Mouse (Mus musculus): ENCODE measurements around the gene Orm2. TPM values are rescaled to one million over a fixed set of nuclear protein-coding genes. Genes with fewer than 3 reads are reported as not detected.

The Orm2 gene
- polyA plus RNA-seq, 1 experiment from 2014 or later = not detected

- H3K9me3 ChIP-seq = no peaks in the 10 kb centered on the region
- peaks cover 14% of the 10 kb centered on the region for H3K4me1 ChIP-seq
- no peaks in the 10 kb centered on the region for H3K27me3 ChIP-seq
- peaks cover 42% of the 10 kb centered on the region for H3K36me3 ChIP-seq
- H3K27ac ChIP-seq (replicated peaks) = no peak overlapping the region
- no peak overlapping the region for H3K9ac ChIP-seq (replicated peaks)
- H3K4me2 ChIP-seq (replicated peaks) = no peak overlapping the region
- no peak for ATAC-seq (replicated peaks)
- 79% methylated on average over 12 of the region's 12 CpGs for WGBS
- H3K4me3 ChIP-seq = no peak overlapping the region
These were observed 21.2 kb downstream of the Orm2 start for GRCm38 (mm10) chr4:63383474-63383873.

DNA sequence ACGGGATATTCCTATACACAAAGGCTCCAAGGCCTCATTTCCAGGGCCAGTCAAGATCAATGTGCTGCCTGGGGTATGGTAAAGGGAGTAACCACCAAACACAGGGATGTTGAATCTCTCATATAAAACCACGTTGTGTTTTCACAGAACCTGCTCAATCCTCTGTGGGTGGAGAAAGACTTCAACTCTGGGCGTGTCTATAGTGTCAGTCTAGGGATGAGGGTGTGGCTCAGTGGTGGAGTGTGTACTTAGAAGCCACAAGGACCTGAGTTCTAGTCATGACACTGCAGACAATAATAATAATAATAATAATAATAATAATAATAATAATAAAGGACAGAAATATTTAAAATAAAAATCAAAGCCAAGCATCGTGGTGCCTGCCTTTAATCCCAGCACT lies 22.0 kb downstream of the Orm2 start:
- Histone ChIP-seq H3K27ac (replicated peaks) (no peak overlapping the region), H3K27me3 (no peaks in the 10 kb centered on the region), H3K36me3 (peaks cover 34% of the 10 kb centered on the region), H3K9ac (replicated peaks) (no peak overlapping the region), H3K9me3 (no peaks in the 10 kb centered on the region), H3K4me3 (no peak overlapping the region), H3K4me1 (peaks cover 22% of the 10 kb centered on the region), H3K4me2 (replicated peaks) (no peak overlapping the region)
- no peak for ATAC-seq (replicated peaks)
- 89% methylated on average over 4 of the region's 4 CpGs for WGBS

DNA sequence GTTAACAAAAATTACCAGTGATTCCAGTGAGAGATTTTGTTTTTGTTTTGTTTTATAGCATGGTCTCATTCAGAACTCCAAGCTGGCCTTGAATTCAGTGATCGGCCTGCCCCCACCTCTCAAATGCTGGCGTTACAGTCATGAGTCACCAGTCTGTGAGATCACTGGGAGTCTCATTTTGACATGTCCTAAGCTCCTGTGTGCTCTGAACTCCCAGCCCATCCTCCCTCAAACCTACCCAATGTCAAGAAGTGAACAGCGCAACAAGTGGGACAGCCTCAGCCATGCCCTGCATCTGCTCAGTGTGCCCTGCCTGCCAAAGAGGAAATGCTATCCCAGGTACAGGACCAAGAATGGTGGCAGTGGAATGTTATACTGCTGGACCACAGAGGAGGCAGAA lies 23.0 kb downstream of the Orm2 start:
- Histone ChIP-seq H3K9ac (replicated peaks) (no peak overlapping the region), H3K4me1 (peaks cover 32% of the 10 kb centered on the region), H3K9me3 (no peaks in the 10 kb centered on the region), H3K27ac (replicated peaks) (no peak overlapping the region), H3K27me3 (no peaks in the 10 kb centered on the region), H3K4me2 (replicated peaks) (no peak overlapping the region), H3K4me3 (no peak overlapping the region), H3K36me3 (peaks cover 24% of the 10 kb centered on the region)
- no peak for ATAC-seq (replicated peaks)
- WGBS = 90% methylated on average over 3 of the region's 3 CpGs

- Histone ChIP-seq H3K4me3 (no peak overlapping the region), H3K4me1 (peaks cover 37% of the 10 kb centered on the region), H3K4me2 (replicated peaks) (no peak overlapping the region), H3K27ac (replicated peaks) (no peak overlapping the region), H3K9ac (replicated peaks) (no peak overlapping the region), H3K36me3 (peaks cover 21% of the 10 kb centered on the region), H3K27me3 (no peaks in the 10 kb centered on the region), H3K9me3 (no peaks in the 10 kb centered on the region)
- 55% methylated on average over 11 of the region's 11 CpGs for WGBS
- no peak for ATAC-seq (replicated peaks)
These were observed 23.5 kb downstream of the Orm2 start for GRCm38 (mm10) chr4:63385784-63386183.

GRCm38 (mm10) chr4:63388029-63388428 lies 25.8 kb downstream of the Orm2 start:
- Histone ChIP-seq H3K27ac (replicated peaks) (peak overlapping the region; percentile 91), H3K36me3 (peaks cover 11% of the 10 kb centered on the region; the same call in 1 of the 2 replicates), H3K9me3 (no peaks in the 10 kb centered on the region), H3K4me3 (no peak overlapping the region), H3K27me3 (no peaks in the 10 kb centered on the region), H3K9ac (replicated peaks) (no peak overlapping the region), H3K4me1 (peaks cover 41% of the 10 kb centered on the region), H3K4me2 (replicated peaks) (no peak overlapping the region)
- WGBS = 49% methylated on average over 6 of the region's 6 CpGs
- no peak for ATAC-seq (replicated peaks)

- ATAC-seq (replicated peaks) = peak; percentile 75
- no peak overlapping the region for H3K4me3 ChIP-seq
- 4% methylated on average over 8 of the region's 8 CpGs for WGBS
- no peak overlapping the region for H3K9ac ChIP-seq (replicated peaks)
- no peaks in the 10 kb centered on the region for H3K9me3 ChIP-seq
- peak overlapping the region; percentile 8; the same call in 1 of the 2 replicates for H3K4me2 ChIP-seq (replicated peaks)
- peak overlapping the region; percentile 91 for H3K27ac ChIP-seq (replicated peaks)
- peaks cover 4% of the 10 kb centered on the region; the same call in 1 of the 2 replicates for H3K36me3 ChIP-seq
- no peaks in the 10 kb centered on the region for H3K27me3 ChIP-seq
- peaks cover 41% of the 10 kb centered on the region for H3K4me1 ChIP-seq
These were observed 27.1 kb downstream of the Orm2 start for GRCm38 (mm10) chr4:63389121-63389886.

DNA sequence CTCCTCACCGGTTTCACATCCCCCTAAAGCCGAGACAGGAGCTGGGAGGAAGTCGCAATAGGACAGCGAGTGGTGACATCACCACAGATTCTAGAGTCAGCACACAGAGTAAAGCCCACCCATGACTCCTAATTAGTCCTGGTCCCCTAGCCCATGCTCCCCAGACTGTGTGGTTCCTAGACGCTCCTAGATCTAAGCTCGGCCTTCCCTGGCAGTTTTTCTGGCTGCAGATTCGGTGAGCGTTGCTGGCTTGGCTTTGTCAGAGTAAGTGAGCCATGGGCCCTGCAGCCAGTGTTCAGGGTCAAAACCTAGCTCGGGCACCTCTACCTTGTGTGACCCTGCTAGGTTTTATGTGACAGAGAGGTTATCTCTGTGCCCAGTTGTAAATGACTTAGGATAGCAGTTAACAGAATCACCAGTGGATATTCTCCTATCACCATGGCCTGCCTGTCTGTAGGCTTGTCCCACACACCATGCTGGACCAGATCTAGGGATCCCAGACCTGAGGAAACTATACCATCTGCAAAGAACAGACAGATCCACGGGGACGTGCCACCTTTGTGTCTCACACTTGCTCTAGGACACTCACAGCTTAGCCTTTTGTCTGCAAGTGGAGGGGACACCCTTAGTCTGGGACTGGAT lies 27.8 kb downstream of the Orm2 start:
- 17% methylated on average over 11 of the region's 11 CpGs for WGBS
- H3K9ac ChIP-seq (replicated peaks) = no peak overlapping the region
- H3K27me3 ChIP-seq = no peaks in the 10 kb centered on the region
- H3K27ac ChIP-seq (replicated peaks) = peak overlapping the region; percentile 91
- H3K4me2 ChIP-seq (replicated peaks) = peak overlapping the region; percentile 8; the same call in 1 of the 2 replicates
- ATAC-seq (replicated peaks) = peak; percentile 78
- no peak overlapping the region for H3K4me3 ChIP-seq
- H3K36me3 ChIP-seq = peaks cover 11% of the 10 kb centered on the region
- no peaks in the 10 kb centered on the region for H3K9me3 ChIP-seq
- H3K4me1 ChIP-seq = peaks cover 41% of the 10 kb centered on the region

GRCm38 (mm10) chr4:63391322-63391721 lies 29.1 kb downstream of the Orm2 start:
- Histone ChIP-seq H3K9ac (replicated peaks) (no peak overlapping the region), H3K4me3 (no peak overlapping the region), H3K27me3 (no peaks in the 10 kb centered on the region), H3K9me3 (no peaks in the 10 kb centered on the region), H3K4me2 (replicated peaks) (no peak overlapping the region), H3K36me3 (peaks cover 16% of the 10 kb centered on the region), H3K27ac (replicated peaks) (no peak overlapping the region), H3K4me1 (peaks cover 41% of the 10 kb centered on the region)
- ATAC-seq (replicated peaks) = no peak
- 91% methylated on average over 6 of the region's 6 CpGs for WGBS

DNA sequence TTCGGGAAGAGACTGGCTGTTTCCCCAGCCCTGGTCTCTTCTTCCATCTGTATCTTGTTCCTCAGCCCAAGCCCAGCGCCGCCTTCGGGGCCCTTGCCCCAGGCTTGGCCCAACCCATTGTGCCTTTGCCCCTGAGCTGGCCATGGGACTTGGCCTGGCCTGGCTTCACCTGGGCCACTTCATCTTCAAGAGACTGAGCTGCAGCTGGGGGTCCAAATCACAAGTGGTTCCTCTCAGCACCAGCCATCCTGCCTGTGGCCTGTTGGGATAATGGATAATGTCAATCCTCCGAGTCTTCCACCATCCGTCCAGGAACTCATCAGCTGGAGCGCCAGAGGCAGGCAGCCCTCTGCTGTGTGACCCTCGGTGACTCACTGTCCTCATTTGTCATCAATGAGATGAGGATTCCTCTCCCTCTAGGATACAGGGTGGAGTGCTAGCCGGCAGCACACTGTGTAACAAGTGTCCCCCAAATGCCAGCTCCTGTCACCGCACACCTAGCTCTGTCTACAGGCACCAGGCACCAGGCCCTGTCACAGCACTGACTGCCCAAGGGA lies 35.8 kb downstream of the Orm2 start:
- H3K4me1 ChIP-seq = peaks cover 41% of the 10 kb centered on the region
- no peaks in the 10 kb centered on the region for H3K27me3 ChIP-seq
- no peak overlapping the region for H3K9ac ChIP-seq (replicated peaks)
- WGBS = 89% methylated on average over 10 of the region's 10 CpGs
- H3K36me3 ChIP-seq = peaks cover 18% of the 10 kb centered on the region
- no peak overlapping the region for H3K4me2 ChIP-seq (replicated peaks)
- ATAC-seq (replicated peaks) = no peak
- H3K27ac ChIP-seq (replicated peaks) = no peak overlapping the region
- no peaks in the 10 kb centered on the region for H3K9me3 ChIP-seq
- no peak overlapping the region for H3K4me3 ChIP-seq

DNA sequence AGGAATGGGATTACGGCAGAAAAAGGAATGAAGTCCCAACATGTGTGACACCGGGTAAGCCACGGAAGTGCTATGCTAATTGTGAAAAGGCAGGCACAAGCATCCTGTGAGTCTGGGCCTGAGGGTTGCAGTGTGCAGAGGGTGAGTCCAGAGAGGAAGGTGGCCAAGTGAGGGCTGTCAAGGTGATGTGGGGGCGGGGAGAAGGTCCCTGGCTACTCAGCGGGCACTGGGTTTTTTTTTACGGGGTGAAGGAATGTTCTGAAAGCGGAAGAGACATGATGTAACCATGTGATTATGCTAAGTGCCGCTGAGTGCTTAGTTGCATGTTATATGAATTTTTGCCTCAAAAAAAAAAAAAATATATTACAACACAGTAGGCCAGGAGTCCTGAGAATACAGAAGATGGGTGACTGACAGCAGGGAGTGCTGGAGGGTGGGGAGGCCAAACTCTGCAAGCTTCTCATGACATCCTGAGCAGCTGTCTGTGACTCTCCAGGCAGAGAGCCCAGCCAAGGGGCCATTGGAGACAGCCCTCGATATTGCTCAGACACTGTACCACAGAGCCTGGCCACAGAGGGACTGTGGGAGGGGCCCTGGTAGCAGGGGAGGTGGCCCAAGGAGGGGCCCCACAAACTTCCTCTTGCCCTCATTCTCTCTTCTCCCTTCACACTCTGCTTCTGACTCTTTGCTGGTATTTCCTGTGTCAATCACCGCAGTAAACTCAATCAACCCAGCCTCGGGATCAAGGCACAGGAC lies 36.8 kb downstream of the Orm2 start:
- Histone ChIP-seq H3K27me3 (no peaks in the 10 kb centered on the region), H3K4me1 (peaks cover 51% of the 10 kb centered on the region), H3K36me3 (peaks cover 18% of the 10 kb centered on the region), H3K4me2 (replicated peaks) (no peak overlapping the region), H3K9ac (replicated peaks) (no peak overlapping the region), H3K4me3 (no peak overlapping the region), H3K27ac (replicated peaks) (peak overlapping the region; percentile 20; the same call in 1 of the 2 replicates), H3K9me3 (no peaks in the 10 kb centered on the region)
- no peak for ATAC-seq (replicated peaks)
- 66% methylated on average over 11 of the region's 11 CpGs for WGBS

DNA sequence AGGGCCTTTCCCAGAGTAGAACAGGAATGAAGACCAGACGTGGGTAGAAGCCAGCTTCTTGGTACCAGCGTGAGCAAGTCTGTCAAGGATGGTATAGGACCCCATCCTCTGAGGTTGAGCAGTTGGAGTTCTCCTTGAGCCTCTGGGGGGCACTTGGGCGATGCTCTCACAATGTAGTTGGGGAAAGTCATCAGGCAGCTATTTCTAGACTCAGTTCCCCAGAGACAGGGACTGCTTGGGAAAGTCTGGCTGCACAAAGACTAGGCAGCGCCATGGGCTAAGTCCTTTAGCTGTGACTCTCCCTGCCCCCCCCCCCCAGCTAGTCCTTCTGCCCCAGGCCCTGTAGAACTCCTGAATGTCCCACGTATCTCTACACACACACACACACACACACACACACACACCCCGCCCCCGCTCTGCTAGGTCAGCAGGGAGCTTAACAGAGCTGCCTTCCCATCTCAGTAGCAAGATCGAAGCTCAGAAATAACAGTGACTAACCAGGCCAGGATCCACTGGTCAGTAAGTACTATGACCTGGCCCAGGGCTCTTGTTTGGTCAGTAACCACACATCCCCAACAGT lies 37.5 kb downstream of the Orm2 start:
- H3K4me1 ChIP-seq = peaks cover 58% of the 10 kb centered on the region
- 70% methylated on average over 8 of the region's 8 CpGs for WGBS
- H3K36me3 ChIP-seq = peaks cover 14% of the 10 kb centered on the region
- no peaks in the 10 kb centered on the region for H3K9me3 ChIP-seq
- H3K4me3 ChIP-seq = no peak overlapping the region
- ATAC-seq (replicated peaks) = no peak
- H3K27ac ChIP-seq (replicated peaks) = peak overlapping the region; percentile 20
- no peak overlapping the region for H3K9ac ChIP-seq (replicated peaks)
- H3K4me2 ChIP-seq (replicated peaks) = no peak overlapping the region
- no peaks in the 10 kb centered on the region for H3K27me3 ChIP-seq
